Mouse (Mus musculus) liver, embryonic 11.5 days (tissue): ENCODE data around the gene Ctsg. TPM values are rescaled to one million over a fixed set of nuclear protein-coding genes. Genes with fewer than 3 reads are reported as not detected.
"Not testable (repeated sequence)": the region's sequence is repeated elsewhere in the genome, so short reads cannot be mapped to it uniquely, and the experiment has no call there.

ENCODE experiments used
- ATAC-seq: fragments of 200-750 bp; cut with Nextera tagmentation; replicated peaks from 2 replicates; pipeline ENCODE4 v1.8.0; 2017; ENCODE audit warnings: moderate number of reproducible peaks, mild to moderate bottlenecking, moderate TSS enrichment, moderate library complexity; ENCODE audit not compliant: low FRiP score
- DNase-seq: peaks from one replicate; pipeline ENCODE4 v3.0.0-alpha.2; 2017; ENCODE audit warnings: low spot score
- H3K27ac ChIP-seq: fragments of 300-500 bp; sonication (generic); 2 replicates; pipeline ENCODE4 v1.5.1; 2014; ENCODE audit warnings: mild to moderate bottlenecking, low read depth, low read length, control low read depth
- H3K27me3 ChIP-seq: fragments of 300-500 bp; sonication (generic); replicated peaks from 2 replicates; pipeline ENCODE4 v1.6.1; 2014; ENCODE audit warnings: low read length, mixed read lengths; ENCODE audit not compliant: control insufficient read depth, insufficient read depth
- H3K36me3 ChIP-seq: fragments of 300-500 bp; sonication (generic); 2 replicates; pipeline ENCODE4 v1.6.1; 2014; ENCODE audit warnings: mild to moderate bottlenecking, low read length, moderate library complexity, mixed read lengths; ENCODE audit not compliant: control insufficient read depth, insufficient read depth
- H3K4me1 ChIP-seq: fragments of 300-500 bp; sonication (generic); replicated peaks from 2 replicates; pipeline ENCODE4 v1.6.1; 2014; ENCODE audit warnings: low read length, mixed read lengths; ENCODE audit not compliant: control insufficient read depth, insufficient read depth
- H3K4me2 ChIP-seq: fragments of 300-500 bp; sonication (generic); 2 replicates; pipeline ENCODE4 v1.6.1; 2014; ENCODE audit warnings: mild to moderate bottlenecking, control low read depth, moderate library complexity
- H3K4me3 ChIP-seq: fragments of 300-500 bp; sonication (generic); 2 replicates; pipeline ENCODE4 v1.5.1; 2014; ENCODE audit warnings: low read depth, low read length, control low read depth
- H3K9ac ChIP-seq: fragments of 300-500 bp; sonication (generic); 2 replicates; pipeline ENCODE4 v1.6.1; 2014; ENCODE audit warnings: low read depth, low read length, control low read depth
- H3K9me3 ChIP-seq: fragments of 300-500 bp; sonication (generic); 2 replicates; pipeline ENCODE4 v1.6.1; 2016; ENCODE audit warnings: low read length, inconsistent platforms, mixed read lengths; ENCODE audit not compliant: control insufficient read depth
- WGBS: fragments of 180-500 bp; shearing (Covaris S2); extraction: QIAGEN DNeasy Blood & Tissue Kit; methylation state at CpG from one replicate; pipeline ENCODE4 v1.1.7; 2014; 5-methylcytosine and 5-hydroxymethylcytosine counted together
- polyA plus RNA-seq: library from polyadenylated mRNA; unstranded; fragments of >200 nt; fragmentation: Nextera tagmentation; extraction: Ambion mirVana; gene quantifications from 2 replicates; pipeline ENCODE4 v1.2.1, GENCODE M21; 2014

Ctsg gene
- polyA plus RNA-seq: 0.36 and 1.3 TPM in 2 replicates

- Histone ChIP-seq H3K4me1 (no peaks in the 10 kb centered on the region), H3K9me3 (no peaks in the 10 kb centered on the region), H3K4me3 (no peak within 1 kb of the TSS), H3K9ac (no peak within 1 kb of the TSS), H3K27me3 (no peaks in the 10 kb centered on the region), H3K36me3 (no peaks in the 10 kb centered on the region), H3K27ac (no peak within 1 kb of the TSS), H3K4me2 (no peak within 1 kb of the TSS)
- no peak for ATAC-seq
- WGBS: 63% methylated on average over 10 of the region's 10 CpGs
- no peak for DNase-seq
Observed at GRCm38 (mm10) chr14:56102386-56102785, at the start of gene Ctsg. Gene Ctsg, minus strand, starts transcription at chr14:56102574.

DNA sequence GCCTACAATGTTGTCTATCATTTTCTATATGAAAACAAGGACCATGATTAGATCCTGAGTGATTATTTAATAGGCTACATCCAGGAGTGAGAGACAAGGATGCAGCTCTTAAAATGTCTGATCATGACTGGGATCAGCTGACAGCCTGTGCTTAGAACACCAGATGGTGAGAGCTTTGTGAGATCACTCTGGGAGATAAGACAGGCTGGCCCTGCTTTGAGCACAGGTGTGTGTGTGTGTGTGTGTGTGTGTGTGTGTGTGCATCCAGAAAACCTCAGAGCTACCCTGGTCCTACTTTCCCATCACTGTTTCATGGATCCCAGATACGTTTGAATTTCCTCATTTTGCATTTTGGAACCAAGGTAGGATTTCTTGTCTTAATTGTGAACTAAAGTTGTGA lies 31.3 kb upstream of the Ctsg start:
- WGBS: 71% methylated on average over 1 of the region's 1 CpGs
- not testable (repeated sequence) for DNase-seq, H3K4me2 ChIP-seq, H3K9ac ChIP-seq, H3K27ac ChIP-seq, ATAC-seq, H3K9me3 ChIP-seq, H3K36me3 ChIP-seq, H3K4me1 ChIP-seq, H3K27me3 ChIP-seq, H3K4me3 ChIP-seq

- not testable (repeated sequence) for H3K27ac ChIP-seq, H3K36me3 ChIP-seq, H3K4me3 ChIP-seq, H3K27me3 ChIP-seq, H3K9me3 ChIP-seq, H3K9ac ChIP-seq, DNase-seq, H3K4me2 ChIP-seq, ATAC-seq, H3K4me1 ChIP-seq
- 64% methylated on average over 2 of the region's 2 CpGs for WGBS
Observed at GRCm38 (mm10) chr14:56132508-56132907, 30.1 kb upstream of the Ctsg start, which contains the start of gene Gzmd. Gene Gzmd, minus strand, starts transcription at chr14:56132608.

GRCm38 (mm10) chr14:56128341-56128740 lies 26.0 kb upstream of the Ctsg start:
- H3K36me3 ChIP-seq: no peaks in the 10 kb centered on the region
- no peak overlapping the region for H3K4me2 ChIP-seq
- ATAC-seq (no peak), DNase-seq (no peak)
- H3K27me3 ChIP-seq: no peaks in the 10 kb centered on the region
- 40% methylated on average over 3 of the region's 3 CpGs for WGBS
- H3K4me1 ChIP-seq: no peaks in the 10 kb centered on the region
- no peak overlapping the region for H3K9ac ChIP-seq
- H3K4me3 ChIP-seq: no peak overlapping the region
- no peak overlapping the region for H3K27ac ChIP-seq
- H3K9me3 ChIP-seq: no peaks in the 10 kb centered on the region

DNA sequence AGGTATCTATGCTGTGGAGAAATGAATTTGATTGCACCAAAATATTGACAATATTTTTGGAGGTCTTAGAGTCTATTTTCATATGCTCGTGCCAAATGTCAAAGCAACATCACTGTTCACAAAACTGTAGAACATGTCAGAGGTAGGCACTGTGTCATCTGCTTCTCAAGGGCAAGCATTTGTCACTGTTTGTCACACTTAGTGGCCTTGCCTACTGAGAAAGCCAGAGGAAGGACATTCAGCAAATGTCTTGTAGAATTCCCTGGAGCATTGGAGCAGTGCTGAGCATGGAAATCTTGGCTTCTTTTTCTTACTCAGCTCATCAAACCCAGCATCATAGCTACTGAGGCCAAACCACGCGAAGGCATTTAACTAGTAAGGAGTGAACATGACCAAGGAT lies 21.1 kb upstream of the Ctsg start:
- WGBS: 84% methylated on average over 3 of the region's 3 CpGs

GRCm38 (mm10) chr14:56120525-56120924 lies 18.2 kb upstream of the Ctsg start, which contains the start of gene Gzme:
Gene Gzme, minus strand, starts transcription at chr14:56120625.
- Histone ChIP-seq H3K9ac (no peak within 1 kb of the TSS), H3K27ac (no peak within 1 kb of the TSS), H3K4me1 (no peaks in the 10 kb centered on the region), H3K27me3 (no peaks in the 10 kb centered on the region), H3K9me3 (no peaks in the 10 kb centered on the region), H3K36me3 (no peaks in the 10 kb centered on the region), H3K4me3 (no peak within 1 kb of the TSS), H3K4me2 (no peak within 1 kb of the TSS)
- ATAC-seq: no peak
- no peak for DNase-seq

More for the DNA sequence above, 21.1 kb upstream of the Ctsg start:
- Histone ChIP-seq H3K4me1 (no peaks in the 10 kb centered on the region), H3K4me3 (no peak overlapping the region), H3K9ac (no peak overlapping the region), H3K36me3 (no peaks in the 10 kb centered on the region), H3K4me2 (no peak overlapping the region), H3K27ac (no peak overlapping the region), H3K9me3 (no peaks in the 10 kb centered on the region), H3K27me3 (no peaks in the 10 kb centered on the region)
- ATAC-seq (no peak), DNase-seq (no peak)

GRCm38 (mm10) chr14:56115531-56116310 lies 13.3 kb upstream of the Ctsg start:
- not testable (repeated sequence) for DNase-seq, H3K4me1 ChIP-seq, H3K9me3 ChIP-seq, H3K27ac ChIP-seq, H3K36me3 ChIP-seq, ATAC-seq, H3K4me3 ChIP-seq, H3K27me3 ChIP-seq, H3K4me2 ChIP-seq, H3K9ac ChIP-seq
- WGBS: 82% methylated on average over 33 of the region's 33 CpGs

- no peak overlapping the region for H3K9ac ChIP-seq
- no peak for ATAC-seq
- DNase-seq: no peak
- H3K4me1 ChIP-seq: no peaks in the 10 kb centered on the region
- no peak overlapping the region for H3K27ac ChIP-seq
- H3K36me3 ChIP-seq: no peaks in the 10 kb centered on the region
- 78% methylated on average over 13 of the region's 13 CpGs for WGBS
- H3K9me3 ChIP-seq: no peaks in the 10 kb centered on the region
- H3K4me2 ChIP-seq: no peak overlapping the region
- no peak overlapping the region for H3K4me3 ChIP-seq
- no peaks in the 10 kb centered on the region for H3K27me3 ChIP-seq
Observed at GRCm38 (mm10) chr14:56105447-56106180, 3.2 kb upstream of the Ctsg start.
